Mouse (Mus musculus): ENCODE measurements around the gene Tmem184c.

The Tmem184c gene

DNA sequence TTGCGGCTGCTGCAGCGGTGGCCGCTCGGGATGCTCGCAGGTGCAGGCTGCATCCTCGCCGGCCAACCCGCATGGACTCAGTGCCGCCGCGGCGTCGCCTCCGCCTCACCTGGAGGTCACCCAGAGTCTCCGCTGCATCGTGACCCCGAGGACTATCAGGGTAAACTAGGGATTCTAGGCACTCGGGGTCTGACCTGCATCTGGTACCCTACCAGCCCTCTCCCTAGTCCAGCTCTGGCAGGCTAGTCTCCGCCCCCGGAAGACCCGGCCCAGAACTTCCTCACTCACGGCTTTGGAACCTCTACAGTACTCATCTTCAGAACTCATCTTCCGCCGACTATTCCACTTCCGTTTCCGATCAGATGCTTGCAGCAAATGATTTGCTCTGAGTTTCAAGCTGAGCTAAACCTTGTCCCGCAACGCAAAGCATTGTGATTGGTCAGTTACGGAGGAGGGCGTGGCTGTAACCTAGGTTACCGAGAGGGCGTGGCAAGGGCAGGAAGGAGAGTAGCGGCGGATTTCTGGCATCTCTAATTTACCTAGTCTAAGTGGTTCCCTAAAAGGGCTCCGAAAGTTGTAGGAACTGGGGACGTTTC is at the start of gene Tmem184c:
Tmem184c (minus strand) TSS at position 325 of the 596 bp plus-strand sequence.
- DNase-seq (ENCODE audit: low spot score in 2 of 2): peak; percentile 99

DNA sequence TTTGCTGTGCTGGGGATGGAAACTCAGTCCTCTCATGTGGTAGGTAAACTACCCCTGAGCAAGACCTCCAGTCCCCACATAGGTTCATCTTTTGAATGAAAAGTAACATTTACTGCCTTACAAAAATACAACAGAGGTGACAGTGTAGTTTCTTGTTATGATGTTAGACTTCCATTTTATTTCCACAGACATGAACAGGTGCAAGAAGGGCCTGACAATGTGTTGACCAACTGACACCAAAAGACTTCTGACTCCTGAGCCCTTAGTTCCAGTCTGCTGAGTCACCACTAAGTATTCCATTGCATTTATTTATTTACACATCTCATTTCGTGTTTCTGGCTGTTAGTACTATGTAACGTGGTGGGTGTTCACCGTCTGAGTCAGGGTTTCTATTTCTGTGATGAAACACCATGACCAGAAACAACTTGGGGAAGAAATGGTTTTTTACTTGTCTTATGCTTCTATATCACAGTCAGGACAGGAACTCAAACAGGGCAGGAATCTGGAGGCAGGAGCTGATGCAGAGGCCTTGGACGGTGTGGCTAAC is 49.1 kb upstream of the Tmem184c start:
- DNase-seq (ENCODE audit: low spot score in 2 of 2): no peak

DNA sequence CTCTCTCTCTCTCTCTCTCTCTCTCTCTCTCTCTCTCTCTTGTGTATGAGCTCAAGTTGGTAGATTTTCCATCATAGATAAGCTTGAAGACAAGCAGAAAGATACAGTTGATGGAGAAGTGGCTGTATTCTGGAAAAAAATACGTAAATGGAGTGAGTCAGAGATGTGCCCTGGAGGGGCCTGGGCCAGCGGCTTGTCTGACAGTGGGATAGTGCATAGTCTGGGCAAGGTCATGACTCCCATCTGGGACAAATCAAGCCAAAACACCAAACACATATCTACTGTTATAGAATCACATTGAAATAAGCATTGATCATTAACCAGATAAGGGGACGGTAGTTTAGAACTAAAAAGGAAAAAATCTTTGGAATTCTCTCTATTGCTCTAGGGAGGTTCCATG is 47.9 kb upstream of the Tmem184c start:
- DNase-seq (ENCODE audit: low spot score in 2 of 2): no peak

DNA sequence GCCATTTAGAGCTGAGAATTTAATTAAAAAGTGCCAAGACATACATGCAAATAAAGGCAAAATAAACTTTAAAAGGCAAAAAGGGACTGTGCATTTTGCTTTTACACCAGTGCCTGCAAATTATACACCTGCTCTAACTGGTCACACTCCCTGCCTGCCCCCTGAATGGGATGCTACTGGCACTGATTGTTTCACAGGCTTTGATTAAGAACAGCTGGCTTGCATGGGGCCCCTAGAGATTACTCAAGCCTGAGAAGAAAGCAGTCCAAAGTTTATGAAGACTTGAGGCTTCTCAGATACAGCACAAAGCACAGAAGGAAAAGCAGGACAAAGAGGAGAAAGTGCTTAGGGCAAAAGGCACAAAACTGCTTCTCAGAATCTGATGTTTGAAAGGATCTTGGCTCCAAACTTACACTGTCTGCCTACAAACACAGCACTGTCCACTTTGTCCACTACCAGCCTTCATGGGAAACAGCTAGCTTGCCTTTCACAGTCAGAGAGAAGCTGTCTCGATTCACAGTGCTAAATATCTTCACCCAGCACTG is 40.2 kb upstream of the Tmem184c start:
- no peak for DNase-seq (ENCODE audit: low spot score in 2 of 2)

DNA sequence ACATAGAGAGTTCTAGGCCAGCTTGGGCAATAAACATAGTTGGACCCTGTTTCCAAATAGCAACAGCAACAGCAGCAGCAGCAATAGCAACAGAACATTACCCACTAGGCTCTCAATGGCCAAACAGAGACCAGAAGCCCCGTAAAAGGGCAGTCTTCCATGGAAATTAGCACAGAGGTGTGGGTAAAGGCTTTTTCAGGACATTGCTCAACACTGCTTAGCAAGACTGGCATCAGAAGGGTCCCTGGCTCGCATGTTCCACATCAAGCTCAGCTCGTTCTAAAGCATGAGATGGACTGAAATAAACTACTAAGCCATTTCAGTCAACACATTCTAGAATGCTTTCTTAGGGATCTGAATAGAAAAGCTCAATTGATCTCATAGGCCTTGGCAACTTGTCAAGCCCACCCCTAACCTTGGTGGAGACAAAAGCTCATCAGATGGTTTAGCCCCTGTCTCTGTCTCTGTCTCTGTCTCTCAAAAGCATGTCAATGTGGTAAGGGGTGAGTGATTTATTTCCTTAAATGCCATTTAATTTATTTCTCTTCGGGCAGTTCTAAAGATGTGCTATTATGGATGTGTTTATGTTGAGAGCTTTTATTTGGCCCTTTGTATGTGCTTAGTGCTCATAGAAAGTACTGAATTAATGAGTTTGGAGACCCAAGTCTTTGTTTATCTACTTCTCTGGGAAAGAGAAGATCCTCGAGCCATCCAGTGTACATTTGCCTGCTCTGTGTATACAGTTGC is 29.8 kb upstream of the Tmem184c start:
- no peak for DNase-seq (ENCODE audit: low spot score in 2 of 2)

DNA sequence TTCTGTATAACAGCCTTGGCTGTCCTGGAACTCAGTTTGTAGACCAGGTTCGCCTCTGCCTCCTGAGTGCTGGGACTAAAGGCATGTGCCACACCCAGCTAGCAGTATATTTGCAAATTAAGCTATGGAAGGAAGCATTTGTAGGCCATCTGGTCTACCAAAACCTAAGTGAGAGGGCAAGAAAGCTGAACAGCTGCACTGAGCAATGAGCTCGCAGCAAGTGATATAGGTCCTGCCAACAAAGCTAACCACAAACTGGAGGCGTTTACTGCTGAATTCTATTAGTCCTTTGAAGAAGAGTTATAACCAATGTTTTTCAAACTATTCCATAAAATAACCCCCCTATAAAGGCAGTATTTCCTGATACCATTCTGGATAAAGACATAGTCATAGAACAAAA is 27.1 kb upstream of the Tmem184c start:
- DNase-seq (ENCODE audit: low spot score in 2 of 2): no peak

DNA sequence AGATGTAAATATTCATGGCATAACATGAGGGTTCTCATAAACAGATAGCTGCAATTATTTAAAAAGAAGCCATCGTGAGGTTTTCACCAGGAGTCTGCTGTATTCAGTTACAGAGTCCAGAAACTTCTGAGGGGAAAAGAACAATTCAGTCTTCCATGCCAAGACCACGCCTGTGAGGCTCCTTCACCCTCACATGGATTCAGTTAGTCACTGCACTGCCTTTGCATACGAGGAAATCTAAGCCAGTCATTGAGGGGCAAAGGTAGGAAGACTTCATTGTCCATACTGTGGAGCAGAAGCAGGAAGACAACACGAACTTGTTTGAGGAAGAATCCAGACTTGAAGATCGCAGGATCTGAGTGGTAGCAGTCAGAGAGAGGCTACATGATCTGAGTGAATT is 23.5 kb upstream of the Tmem184c start:
- DNase-seq (ENCODE audit: low spot score in 2 of 2): no peak

DNA sequence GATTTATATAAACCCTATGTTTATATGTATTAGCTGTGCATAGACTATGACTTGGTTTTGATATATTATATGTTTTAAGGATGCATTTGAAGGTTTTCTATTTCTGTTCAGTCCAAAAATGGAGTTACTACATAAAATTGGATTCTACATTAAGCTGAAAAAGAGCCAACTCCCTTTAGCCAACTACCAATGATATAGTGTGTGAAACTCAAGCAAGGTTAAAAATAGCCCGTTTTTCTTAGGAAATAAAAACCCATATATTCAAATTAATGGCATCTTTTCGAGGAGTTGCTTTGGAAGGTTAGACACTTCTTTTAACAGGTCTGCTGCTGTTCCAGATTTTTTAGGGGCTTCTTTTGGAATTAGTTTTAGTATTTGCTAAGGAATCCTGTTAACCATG is 22.7 kb upstream of the Tmem184c start:
- DNase-seq (ENCODE audit: low spot score in 2 of 2): no peak

DNA sequence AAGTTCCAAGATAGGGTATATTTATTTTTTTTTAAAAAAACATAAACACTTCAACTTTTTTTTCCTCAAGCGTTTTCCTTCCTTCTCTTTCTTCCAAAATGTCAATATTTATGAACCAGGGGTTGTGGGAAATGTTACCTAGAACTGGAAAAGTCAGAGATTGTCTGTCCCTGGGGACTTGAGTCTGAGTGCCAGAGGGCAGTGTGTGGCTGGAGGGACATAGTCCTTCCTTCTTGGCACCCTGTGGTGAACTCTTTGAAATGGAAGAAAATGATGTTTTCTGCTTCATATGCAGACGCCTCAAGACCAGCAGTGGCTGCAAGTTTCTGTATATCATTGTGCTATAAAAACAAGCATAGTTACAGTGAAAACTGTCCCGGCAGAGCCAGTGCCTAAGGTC is 20.2 kb upstream of the Tmem184c start:
- DNase-seq (ENCODE audit: low spot score in 2 of 2): no peak

DNA sequence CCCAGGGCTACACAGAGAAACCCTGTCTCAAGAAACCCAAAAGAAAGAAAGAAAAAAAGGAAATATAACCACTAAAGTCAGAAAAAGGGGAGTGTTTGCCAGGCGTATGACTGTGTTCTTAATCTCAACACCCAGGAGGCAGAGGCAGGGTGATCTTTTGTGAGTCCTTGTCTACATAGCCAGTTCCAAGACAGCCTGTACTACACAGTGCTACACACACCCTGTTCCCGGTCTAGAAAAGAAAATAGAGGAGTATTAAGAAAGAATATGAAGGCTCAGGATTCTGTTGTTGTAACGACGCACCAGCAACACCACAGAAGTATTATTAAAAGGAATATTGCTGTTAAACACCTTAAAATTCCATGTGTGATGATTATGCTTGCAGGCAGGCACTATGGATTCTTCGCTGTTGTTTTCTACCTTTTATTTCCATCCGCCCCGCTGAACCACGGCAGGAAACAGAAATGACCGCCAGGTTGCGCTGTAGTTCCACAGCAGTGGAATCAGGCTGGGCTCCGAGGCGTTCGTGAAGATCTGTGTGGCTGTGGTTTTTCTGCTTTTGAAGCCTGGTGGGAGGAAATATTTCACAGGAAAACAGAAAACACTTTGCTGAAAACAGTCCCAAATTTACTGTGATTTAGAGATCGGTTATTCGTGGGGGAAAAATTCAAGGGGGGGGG is 19.5 kb upstream of the Tmem184c start:
- DNase-seq (ENCODE audit: low spot score in 2 of 2): peak; percentile 38 to 78

DNA sequence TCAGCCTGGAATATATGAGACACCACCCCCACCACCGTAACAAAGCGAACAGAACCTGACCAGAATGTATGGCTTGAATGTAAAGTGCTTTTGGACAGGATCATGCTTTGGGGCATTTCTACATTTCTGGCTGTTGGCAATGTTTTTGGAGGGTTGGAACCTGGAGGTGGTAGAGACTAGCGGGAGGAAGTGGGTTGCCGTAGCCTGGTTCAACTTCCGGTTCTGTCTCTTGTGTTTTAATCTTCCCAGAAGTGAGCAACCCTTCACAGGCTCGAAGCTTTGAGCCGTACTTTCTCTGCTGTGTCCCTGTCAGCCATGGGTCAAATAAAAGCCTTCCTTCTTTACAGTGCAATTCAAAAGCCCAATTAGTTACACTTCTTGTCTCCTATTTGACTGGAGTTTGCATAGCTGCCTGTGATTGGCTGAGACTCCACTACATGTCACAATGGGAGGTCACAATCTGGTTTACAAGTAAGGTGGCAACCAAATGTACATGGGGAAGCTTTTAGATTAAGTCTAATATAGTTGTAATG is 13.2 kb upstream of the Tmem184c start:
- no peak for DNase-seq (ENCODE audit: low spot score in 2 of 2)

DNA sequence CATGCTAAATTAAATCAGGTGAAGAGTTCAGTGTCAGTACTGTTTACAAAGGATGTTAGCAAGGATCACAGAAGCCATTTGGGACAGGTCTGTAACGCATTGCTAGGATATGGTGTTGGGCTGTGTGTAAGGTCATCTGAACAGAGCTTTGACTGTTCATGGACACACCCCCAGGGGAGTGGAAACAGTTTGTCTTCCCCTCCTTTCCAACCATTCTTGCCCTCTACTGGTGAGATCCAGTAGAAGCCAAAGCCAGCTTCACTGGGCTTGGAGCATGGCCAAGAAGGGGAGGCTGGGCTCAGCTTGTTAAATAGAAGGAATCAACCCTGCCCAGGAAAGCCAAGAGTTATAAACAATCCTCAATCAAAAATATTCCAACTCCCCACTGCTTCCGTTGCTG is 7.4 kb upstream of the Tmem184c start:
- DNase-seq (ENCODE audit: low spot score in 2 of 2): no peak

DNA sequence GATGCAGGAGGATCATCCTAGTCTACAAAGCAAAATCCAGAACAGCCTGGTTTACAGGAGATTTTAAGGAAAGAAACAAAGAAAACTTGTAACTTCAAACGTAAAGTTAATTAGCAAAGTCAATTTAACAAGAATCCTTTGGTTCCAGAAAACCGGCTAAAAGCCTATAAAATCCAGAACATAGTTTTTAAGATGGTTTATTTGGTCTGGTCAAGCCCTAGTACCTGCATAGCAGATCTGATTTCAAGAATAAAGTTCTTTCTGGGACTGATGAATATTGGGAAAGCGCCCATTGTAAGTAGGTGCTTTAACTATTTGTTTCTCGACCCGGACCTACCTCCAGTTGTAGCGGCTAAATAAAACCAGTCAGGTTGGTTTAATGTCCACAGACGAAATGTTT is 877 bp downstream of the Tmem184c start:
- no peak for DNase-seq (ENCODE audit: low spot score in 2 of 2)

DNA sequence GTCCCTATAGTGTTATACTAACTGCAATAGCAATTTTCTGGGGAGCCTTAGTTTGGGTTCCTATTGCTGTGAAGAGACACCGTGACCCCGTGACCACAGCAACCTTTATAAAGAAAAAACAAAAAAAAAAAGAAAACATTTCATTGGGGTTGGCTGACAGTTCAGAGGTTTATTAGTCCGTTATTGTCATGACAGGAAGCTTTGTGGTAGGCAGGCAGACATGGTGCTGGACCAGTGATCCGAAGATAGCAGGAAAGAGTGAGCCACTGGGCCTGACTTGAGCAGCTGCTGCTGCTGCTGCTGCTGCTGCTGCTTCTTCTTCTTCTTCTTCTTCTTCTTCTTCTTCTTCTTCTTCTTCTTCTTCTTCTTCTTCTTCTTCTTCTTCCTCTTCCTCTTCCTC is 26.3 kb downstream of the Tmem184c start:
- DNase-seq (ENCODE audit: low spot score in 2 of 2): no peak

DNA sequence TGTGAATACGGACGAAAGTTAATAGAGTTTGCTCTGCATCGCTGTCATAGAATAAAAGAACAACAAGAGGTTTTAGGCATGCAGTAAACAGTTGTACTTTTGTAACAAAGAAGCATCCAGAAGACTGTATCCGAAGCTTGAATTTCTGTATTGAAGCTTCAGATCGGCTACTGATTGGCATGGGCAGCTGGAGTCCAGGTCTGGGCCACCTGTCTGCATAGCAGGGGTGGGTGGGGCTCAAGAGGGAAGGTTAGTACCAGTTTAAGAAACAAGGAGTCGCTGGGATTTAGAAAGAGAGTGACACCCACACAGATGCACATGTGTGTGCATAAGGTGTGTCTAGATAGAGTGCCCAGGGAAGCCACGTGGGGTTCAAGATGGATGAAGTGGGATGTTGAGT is 32.8 kb downstream of the Tmem184c start:
- DNase-seq (ENCODE audit: low spot score in 2 of 2): no peak

DNA sequence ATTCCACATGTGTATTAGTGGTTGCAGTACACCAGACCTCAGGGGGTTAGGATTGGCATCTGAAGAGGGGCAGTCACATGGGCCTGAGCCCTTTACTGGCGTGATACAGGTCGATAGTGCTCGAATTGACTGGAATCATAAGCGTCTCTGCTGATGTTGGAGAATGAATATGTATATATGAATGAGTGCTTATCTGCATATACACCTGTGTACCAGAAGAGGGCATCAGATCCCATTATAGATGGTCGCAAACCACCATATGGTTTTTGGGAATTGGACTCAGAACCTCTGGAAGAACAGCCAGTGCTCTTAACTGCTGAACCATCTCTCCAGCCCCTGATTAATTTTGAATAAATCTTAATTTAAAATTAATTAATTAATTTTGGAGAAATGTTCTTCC is 36.3 kb downstream of the Tmem184c start:
- DNase-seq (ENCODE audit: low spot score in 2 of 2): no peak

DNA sequence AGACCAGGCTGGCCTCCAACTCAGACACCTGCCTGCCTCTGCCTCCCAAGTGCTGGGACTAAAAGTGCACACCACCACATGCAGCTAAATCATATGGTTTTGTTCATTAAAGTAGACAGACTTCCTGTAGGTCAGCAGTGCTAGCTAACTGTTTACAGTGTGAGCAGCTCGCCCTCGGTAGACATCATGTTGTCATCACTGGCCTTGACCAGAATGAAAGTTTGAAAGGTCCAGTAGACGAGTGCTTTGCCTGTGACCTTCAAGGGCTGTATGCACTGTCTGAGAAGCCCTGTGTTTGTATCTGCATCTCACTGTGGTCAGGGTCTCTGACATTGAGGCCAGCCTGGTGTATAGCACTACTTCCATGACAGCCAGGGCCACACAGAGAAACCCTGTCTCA is 49.1 kb downstream of the Tmem184c start:
- no peak for DNase-seq (ENCODE audit: low spot score in 2 of 2)

DNA sequence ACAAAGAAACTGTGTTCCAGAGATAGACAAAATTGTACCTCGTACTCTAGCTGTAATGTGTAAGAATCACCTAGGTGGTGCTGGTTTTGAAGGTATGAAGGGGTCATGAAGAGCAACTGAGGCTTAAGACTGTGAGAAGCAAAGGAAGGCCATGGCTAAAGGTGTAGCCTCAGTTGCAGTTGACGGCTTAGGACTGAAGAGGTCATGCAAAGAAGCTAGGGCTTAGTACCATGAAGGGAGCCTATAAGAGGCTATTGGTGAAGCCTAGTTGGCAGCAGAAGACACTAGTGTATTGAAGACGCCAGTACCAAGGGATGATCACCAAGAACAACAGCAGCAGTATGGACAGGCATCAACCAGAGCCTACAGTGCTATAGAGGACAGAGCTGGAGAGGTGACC is 58.0 kb downstream of the Tmem184c start:
- DNase-seq (ENCODE audit: low spot score in 2 of 2): no peak

DNA sequence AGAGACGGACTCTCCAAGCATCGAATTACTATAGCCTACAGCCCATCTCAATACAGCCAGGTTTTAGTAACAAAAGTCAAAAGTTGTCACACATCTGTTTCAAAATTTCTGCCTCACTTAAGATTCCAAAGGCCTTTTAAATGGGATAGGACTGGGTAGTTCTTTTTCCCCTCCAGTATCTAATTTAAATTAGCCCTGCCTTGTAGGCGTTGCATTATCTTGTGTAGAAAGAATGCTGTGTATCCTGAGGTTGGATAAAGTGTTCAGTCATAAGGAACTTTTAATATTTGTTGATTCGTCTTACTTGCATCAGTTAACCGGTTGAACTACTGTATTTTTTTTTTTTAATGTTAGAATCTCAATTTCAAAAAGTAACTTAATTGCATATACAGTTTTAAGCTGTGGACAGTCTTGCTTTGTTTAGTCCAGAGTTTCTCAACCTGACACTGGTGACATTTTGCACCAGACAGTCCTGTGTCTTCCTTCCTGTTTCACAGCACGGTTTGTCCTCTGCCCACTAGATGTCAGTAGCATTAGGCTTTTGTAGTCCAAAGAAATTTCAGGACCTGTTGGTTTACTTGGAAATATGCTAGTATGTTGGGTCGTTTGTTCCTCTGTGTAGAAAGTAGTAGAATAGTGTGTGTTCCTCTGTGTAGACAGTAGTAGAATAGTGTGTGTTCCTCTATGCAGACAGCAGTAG is 60.5 kb downstream of the Tmem184c start:
- peak in 1 of 2 experiments; percentile 30 for DNase-seq (ENCODE audit: low spot score in 2 of 2)

DNA sequence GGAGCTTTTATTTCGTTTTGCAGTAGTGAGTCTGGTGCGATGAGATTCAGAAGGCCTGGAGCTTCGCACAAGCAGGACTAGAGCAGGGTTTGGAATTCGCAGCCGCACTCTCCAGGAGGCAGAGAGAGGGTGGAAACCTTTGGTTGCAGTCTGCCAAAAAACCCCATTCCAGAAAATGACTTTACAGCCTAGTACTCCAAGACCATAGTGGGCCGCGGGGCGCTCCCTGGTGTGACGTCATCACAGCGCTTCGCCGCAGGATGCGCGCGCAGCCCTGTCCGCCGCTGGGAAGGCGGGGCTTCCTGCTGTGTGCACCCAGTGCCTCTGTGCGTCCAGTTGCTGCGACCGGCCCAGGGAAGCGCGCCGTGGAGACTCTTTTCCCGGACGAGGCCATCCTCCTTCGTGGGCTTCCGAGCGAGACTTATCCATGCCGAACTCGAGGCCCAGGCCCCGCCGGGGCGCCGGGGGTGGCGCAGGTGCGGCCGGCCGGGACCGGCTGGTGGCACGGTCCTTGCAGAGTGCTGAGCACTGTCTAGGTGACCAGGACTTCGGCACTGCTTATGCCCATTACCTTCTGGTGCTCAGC is 61.3 kb downstream of the Tmem184c start, which contains the start of gene Prmt9:
Prmt9 (plus strand) TSS at position 277 of the 586 bp plus-strand sequence.
- DNase-seq (ENCODE audit: low spot score in 2 of 2): peak; percentile 87 to 95

Measured in thymus, postnatal 10 days (tissue).